Mouse (Mus musculus): ENCODE measurements around the gene Tcf12. TPM values are rescaled to one million over a fixed set of nuclear protein-coding genes. Genes with fewer than 3 reads are reported as not detected.

Tcf12 gene
- total RNA-seq, 2 experiments from 2014 or later = 36.8 to 43.7 TPM

DNA sequence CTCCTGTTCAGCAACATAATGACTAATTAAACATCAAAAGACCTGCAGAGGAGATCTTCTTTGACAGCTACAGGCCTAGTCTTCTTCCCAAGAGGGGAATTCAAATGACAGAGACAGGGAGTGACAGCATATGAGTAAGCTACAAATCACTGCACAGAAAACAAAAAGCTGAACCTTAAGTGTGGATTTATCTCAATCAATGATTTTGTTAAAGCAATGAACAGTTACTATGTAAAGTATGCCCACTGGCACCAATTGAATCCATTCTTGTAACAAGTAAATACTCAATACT lies 195.1 kb downstream of the Tcf12 start:
- DNase-seq (ENCODE audit: low spot score in 2 of 2) = no peak

- DNase-seq (ENCODE audit: low spot score in 2 of 2) = no peak
These were observed 195.6 kb downstream of the Tcf12 start for GRCm38 (mm10) chr9:71915871-71916661.

GRCm38 (mm10) chr9:71906522-71906921 lies 205.1 kb downstream of the Tcf12 start:
- no peak for DNase-seq (ENCODE audit: low spot score in 2 of 2)

- DNase-seq (ENCODE audit: low spot score in 2 of 2) = no peak
These were observed 212.8 kb downstream of the Tcf12 start for GRCm38 (mm10) chr9:71898852-71899251.

- DNase-seq (ENCODE audit: low spot score in 2 of 2) = no peak
These were observed 214.3 kb downstream of the Tcf12 start for GRCm38 (mm10) chr9:71897399-71897798.

DNA sequence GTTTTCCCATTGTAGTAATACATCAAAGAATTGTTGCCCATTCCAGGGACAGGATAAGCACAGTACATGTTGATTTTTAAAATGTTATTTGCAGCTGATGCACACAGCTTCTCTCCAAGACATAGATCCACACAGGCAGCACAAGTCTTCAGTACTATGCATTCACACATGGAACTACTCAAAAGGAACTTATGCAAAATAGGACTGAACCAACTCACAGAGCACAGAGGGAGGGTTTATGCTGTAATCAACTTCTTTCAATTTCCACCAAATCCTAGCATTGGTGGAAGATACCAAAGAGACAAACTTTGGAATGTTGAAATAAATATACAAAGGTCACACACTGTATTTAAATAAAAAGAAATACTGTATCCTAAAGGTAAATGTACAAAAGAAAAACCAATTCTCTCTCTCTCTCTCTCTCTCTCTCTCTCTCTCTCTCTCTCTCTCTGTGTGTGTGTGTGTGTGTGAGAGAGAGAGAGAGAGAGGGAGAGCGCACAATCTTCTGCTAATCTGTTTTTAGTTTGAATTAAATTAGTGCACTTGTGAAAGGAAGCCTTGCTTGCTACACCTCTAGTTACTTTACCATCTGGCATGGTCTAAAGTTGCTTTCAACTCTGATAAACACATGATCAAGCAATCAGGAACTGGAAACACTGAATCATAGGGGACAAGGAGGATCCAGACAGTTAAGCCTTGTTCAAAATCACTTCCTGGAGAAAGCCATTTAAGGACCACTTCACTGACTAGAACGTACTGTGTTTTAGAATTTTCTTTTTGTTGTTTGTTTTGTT lies 215.5 kb downstream of the Tcf12 start:
- no peak for DNase-seq (ENCODE audit: low spot score in 2 of 2)

DNA sequence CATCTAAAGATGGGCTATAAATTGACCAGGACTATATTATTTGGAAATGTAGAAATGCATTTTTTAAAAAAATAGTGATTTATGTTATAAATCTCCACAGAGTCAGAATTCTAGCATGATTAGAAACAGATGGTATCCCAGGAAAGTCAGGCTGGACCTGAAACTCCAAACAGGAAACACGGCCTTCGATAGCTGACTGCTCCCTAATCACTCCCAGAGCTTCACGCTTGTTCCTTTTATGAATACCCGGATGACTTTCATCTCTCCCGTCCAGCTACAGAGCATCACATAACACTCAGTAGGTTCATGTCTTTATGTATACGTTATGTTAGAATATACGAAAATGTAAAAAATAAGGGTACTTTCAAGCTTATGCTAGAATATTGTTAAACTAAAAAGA lies 216.4 kb downstream of the Tcf12 start:
- DNase-seq (ENCODE audit: low spot score in 2 of 2) = no peak

GRCm38 (mm10) chr9:71894943-71895286 lies 216.8 kb downstream of the Tcf12 start:
- DNase-seq (ENCODE audit: low spot score in 2 of 2) = no peak

- no peak for DNase-seq (ENCODE audit: low spot score in 2 of 2)
These were observed 217.3 kb downstream of the Tcf12 start for GRCm38 (mm10) chr9:71894246-71894942.

DNA sequence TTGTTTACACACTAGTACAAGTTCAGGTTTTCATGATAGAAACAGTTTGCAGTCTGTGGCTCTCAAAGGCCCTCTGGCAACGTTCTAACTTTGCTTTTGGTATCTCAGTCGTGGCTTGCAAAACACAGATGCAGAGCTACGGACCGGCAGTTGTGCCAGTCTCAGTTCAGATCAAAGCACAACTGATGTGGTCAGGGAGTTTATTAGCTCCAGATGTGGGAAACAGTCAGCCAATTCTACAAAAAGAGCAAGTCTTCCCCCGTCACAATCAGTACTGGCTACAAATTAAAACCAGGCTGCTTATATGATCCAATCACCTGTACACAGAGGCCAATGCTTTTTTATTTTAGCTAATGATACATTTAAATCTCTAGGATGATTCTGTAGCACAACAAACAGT lies 223.2 kb downstream of the Tcf12 start:
- no peak for DNase-seq (ENCODE audit: low spot score in 2 of 2)

DNA sequence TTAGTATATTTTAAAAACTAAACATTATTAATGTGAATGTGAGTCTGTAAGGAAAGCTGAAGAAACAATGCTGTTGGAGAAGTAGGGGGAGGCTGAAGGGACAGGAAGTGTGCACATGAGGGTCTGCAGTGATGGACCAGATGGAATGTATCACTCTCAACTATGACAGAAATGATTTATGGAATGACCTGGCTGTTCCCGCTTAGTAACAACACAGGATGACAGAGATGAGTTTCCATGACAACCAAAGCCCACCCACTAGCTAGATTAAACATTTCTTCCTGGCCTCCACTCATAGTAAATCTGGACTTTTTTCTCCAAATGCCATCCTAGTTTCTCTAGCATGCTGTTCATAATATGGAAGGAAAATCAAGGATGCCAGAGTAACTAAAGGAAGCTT lies 231.0 kb downstream of the Tcf12 start:
- no peak for DNase-seq (ENCODE audit: low spot score in 2 of 2)

GRCm38 (mm10) chr9:71879972-71880371 lies 231.7 kb downstream of the Tcf12 start:
- DNase-seq (ENCODE audit: low spot score in 2 of 2) = no peak

- no peak for DNase-seq (ENCODE audit: low spot score in 2 of 2)
These were observed 232.3 kb downstream of the Tcf12 start for GRCm38 (mm10) chr9:71879415-71879814.

DNA sequence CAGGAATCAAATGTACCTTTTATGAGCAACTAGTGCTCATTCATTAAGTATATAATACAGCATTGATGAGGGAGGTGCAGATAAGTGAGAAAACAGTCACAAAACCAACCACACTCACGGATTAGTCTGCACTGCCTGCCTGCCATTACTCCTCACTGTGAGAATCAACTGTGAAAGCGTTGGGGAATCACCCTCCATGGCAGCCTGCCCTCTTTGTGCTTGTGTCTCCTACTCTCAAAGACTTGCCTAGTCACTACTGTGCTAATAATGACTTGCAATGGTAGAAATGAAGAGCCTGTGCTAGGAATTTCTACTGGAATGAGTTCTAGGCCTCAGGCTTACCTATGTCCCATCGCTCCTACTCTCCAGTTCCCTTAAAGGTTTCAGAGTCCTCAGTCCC lies 233.8 kb downstream of the Tcf12 start:
- no peak for DNase-seq (ENCODE audit: low spot score in 2 of 2)

DNA sequence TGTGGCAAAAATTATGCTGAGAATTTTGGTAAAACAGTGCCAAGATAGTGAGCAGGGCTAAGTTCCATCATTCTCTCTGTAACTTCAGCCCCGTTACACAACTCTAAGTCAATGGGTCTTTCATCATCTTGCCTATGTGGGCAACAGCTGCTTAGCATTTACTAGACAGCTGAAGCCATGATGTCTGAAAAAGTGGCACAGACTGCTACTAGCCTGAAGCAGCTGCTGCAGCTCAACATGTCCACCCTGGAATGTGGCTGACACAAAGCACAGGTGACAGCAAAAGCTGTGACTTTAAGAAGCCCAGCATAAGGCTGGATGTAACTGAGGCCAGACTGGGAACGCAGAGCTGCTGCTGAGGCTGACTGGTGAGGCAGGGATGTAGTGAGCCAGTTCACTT lies 236.9 kb downstream of the Tcf12 start:
- no peak for DNase-seq (ENCODE audit: low spot score in 2 of 2)

DNA sequence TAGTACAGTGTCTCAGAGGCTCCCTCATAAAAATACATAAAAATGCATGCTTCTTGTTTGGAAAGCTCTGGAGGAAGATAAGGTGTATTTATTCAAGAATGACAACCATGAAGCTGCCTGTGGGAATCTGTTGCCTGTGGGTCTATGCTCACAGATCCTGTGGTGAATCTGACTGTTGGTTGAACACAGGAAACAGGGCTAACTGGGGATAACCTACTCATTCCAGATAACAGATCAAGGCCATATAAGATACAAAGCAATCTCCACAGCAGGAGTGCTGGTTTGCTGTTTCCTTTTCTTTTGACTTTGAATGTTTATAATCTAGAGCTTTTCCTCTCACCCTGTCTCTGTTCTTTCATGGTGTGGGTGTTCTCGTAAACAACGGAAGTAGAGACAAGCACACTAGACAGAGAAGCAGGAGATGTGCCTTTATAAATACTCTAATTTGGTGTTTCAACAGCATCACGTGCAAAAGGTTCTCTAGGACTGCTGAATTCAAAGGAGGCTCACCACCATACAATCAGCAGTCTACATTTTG lies 237.6 kb downstream of the Tcf12 start:
- no peak for DNase-seq (ENCODE audit: low spot score in 2 of 2)

GRCm38 (mm10) chr9:71863338-71863737 lies 248.3 kb downstream of the Tcf12 start:
- no peak for DNase-seq (ENCODE audit: low spot score in 2 of 2)

- no peak for DNase-seq (ENCODE audit: low spot score in 2 of 2)
These were observed 250.0 kb downstream of the Tcf12 start for GRCm38 (mm10) chr9:71861629-71862028.

- DNase-seq (ENCODE audit: low spot score in 2 of 2) = no peak
These were observed 253.7 kb downstream of the Tcf12 start for GRCm38 (mm10) chr9:71857926-71858325.

DNA sequence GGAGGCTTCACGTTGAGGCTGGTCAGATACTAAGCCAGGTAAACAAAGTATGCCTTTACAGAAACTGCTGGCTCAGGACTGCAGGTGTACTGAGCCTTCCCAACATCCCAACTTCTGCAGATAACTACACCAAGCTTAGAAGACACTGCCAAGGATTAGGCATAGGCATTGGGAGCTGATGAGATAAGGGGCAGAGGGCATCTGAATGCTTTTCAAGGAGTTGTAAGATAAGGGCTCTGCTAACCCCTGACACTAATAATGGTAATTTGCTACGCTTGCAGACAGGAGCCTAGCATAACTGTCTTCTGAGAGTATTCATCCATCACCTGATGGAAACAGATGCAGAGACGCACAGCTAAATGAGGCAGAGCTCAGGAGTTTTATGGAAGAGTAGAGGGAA lies 257.8 kb downstream of the Tcf12 start:
- no peak for DNase-seq (ENCODE audit: low spot score in 2 of 2)

DNA sequence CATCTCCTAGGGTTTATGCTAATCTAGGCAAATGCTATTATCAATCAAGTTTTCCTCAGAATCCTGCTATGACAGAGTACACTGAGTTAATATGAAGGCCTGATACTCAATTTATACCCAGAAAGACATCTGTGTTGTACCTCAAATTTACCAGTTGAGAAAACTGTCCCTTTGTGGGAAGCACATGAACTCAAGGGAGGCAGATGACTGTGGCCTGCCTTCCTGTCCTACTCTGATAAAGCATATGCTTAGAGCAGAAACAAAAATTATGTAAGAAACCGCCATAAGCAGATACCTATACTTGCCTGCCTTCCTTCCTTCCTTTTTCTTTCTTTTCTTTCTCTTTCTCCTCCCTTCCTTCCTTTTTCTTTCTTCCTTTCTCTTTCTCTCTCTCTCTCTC lies 261.4 kb downstream of the Tcf12 start:
- no peak for DNase-seq (ENCODE audit: low spot score in 2 of 2)

GRCm38 (mm10) chr9:71848392-71848791 lies 263.3 kb downstream of the Tcf12 start:
- DNase-seq (ENCODE audit: low spot score in 2 of 2) = no peak

Measured in left cerebral cortex, adult 18-20 months (tissue).